Mouse (Mus musculus) WW6 (cell line): Measurements from ENCODE around the gene Prps1.
A peak's percentile ranks its signal among the peaks of the same experiment; 100 is the strongest.
"Not testable (repeated sequence)": the region's sequence is repeated elsewhere in the genome, so short reads cannot be mapped to it uniquely, and the experiment has no call there.

Experiments
- DNase-seq: peaks from one replicate; pipeline ENCODE4 v3.0.0-alpha.2; 2013; ENCODE audit warnings: low read depth, low spot score

Gene Prps1

GRCm38 (mm10) chrX:140456279-140456731 lies at the start of gene Prps1:
Gene Prps1 (plus strand): TSS chrX:140456613.
- DNase-seq, result peak; percentile 56

GRCm38 (mm10) chrX:140407593-140407992 lies 48.8 kb upstream of the Prps1 start:
- no peak for DNase-seq

- no peak for DNase-seq
Observed at GRCm38 (mm10) chrX:140418467-140418866, 37.9 kb upstream of the Prps1 start.

- no peak for DNase-seq
Observed at GRCm38 (mm10) chrX:140427124-140427523, 29.3 kb upstream of the Prps1 start.

- DNase-seq, result no peak
Observed at GRCm38 (mm10) chrX:140428252-140428651, 28.2 kb upstream of the Prps1 start.

- no peak for DNase-seq
Observed at GRCm38 (mm10) chrX:140429985-140430384, 26.4 kb upstream of the Prps1 start.

- DNase-seq, result no peak
Observed at GRCm38 (mm10) chrX:140430506-140430905, 25.9 kb upstream of the Prps1 start.

- DNase-seq, result no peak
Observed at GRCm38 (mm10) chrX:140431981-140432380, 24.4 kb upstream of the Prps1 start.

- no peak for DNase-seq
Observed at GRCm38 (mm10) chrX:140432786-140433185, 23.6 kb upstream of the Prps1 start.

GRCm38 (mm10) chrX:140437906-140438305 lies 18.5 kb upstream of the Prps1 start:
- DNase-seq, result no peak

GRCm38 (mm10) chrX:140445551-140445950 lies 10.9 kb upstream of the Prps1 start:
- DNase-seq, result no peak

GRCm38 (mm10) chrX:140450071-140450470 lies 6.3 kb upstream of the Prps1 start:
- no peak for DNase-seq

- DNase-seq, result no peak
Observed at GRCm38 (mm10) chrX:140456751-140457491, 508 bp downstream of the Prps1 start.

- DNase-seq, result no peak
Observed at GRCm38 (mm10) chrX:140457502-140457901, 1.1 kb downstream of the Prps1 start.

GRCm38 (mm10) chrX:140478231-140478630 lies 21.8 kb downstream of the Prps1 start:
- no peak for DNase-seq

GRCm38 (mm10) chrX:140479171-140479570 lies 22.8 kb downstream of the Prps1 start:
- DNase-seq, result no peak

- no peak for DNase-seq
Observed at GRCm38 (mm10) chrX:140489174-140489573, 32.8 kb downstream of the Prps1 start.

GRCm38 (mm10) chrX:140490203-140490602 lies 33.8 kb downstream of the Prps1 start:
- no peak for DNase-seq

GRCm38 (mm10) chrX:140491884-140492571 lies 35.6 kb downstream of the Prps1 start:
- DNase-seq, result no peak

GRCm38 (mm10) chrX:140493527-140494029 lies 37.2 kb downstream of the Prps1 start:
- DNase-seq, result no peak

GRCm38 (mm10) chrX:140494170-140494569 lies 37.8 kb downstream of the Prps1 start:
- DNase-seq, result no peak

GRCm38 (mm10) chrX:140498431-140498830 lies 42.0 kb downstream of the Prps1 start:
- not testable (repeated sequence) for DNase-seq

- DNase-seq, result no peak
Observed at GRCm38 (mm10) chrX:140500306-140500705, 43.9 kb downstream of the Prps1 start.
